Mouse (Mus musculus) retina, embryonic 14.5 days (tissue): ENCODE results near the gene Phf11b.
"Not testable (repeated sequence)": the region's sequence is repeated elsewhere in the genome, so short reads cannot be mapped to it uniquely, and the experiment has no call there.

Experiments used
- DNase-seq: peaks from one replicate; pipeline ENCODE4 v3.0.0-alpha.2; 2015; ENCODE audit warnings: low spot score

The Phf11b gene

DNA sequence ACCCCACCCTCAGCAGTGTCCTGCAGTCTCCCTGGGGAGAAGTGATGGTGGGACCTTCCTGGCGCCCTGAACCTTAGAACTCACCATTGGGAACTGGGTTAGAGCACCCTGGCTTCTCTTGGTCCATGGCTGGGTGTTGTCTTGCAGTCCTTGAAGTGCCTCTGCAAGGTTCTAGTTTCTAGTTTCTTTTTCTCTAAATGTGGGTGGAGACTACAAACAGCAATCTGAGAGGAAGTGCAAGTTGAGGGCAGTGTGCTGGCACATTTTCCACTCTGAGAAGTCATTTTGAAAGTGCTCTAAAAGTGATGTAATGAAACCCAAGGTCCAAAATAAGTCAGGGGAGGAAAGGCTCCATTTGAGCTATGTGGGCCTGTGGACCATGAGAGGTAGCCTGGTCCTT, at the start of gene Phf11b:
Gene Phf11b, minus strand, starts transcription at position 163 of the 400 bp plus-strand sequence.
- DNase-seq, result not testable (repeated sequence)

DNA sequence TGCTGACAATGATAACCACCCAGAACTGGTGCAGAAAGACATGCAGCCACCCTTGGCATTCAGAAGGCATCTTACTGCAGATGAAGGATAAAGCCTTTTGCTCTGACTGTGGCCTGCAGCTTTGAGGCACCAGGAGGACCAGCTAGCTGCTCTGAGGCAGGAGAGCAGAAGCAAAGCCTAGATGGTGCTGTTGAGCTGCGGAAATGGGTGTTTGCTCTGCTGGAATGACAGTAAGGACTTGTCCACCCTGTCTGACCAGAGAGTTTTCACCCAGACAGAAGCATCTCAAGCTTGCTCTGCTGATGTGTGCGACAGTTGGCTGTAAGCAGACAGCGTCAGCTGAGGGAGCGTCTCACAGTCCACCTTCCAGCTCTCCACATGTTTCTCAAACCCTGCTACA, 49.0 kb upstream of the Phf11b start:
- not testable (repeated sequence) for DNase-seq

DNA sequence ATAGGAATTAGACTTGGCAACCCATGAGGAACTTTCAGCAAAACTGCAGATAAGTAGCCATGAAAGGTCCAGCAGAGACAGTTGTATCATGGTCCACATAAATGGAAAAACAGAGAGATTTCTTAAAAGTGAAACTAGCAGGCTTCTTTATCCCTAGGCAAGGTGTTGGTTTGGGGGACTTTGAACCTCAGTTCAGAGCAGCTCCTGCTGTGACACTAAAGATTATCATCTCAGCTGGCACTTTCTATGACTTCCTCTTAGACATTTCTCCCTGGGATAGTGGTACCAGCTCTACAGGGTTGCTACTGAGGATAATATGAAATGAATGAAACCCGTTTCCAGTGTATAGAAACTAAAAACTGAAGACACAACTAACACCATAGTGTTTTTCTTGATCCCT, 48.4 kb upstream of the Phf11b start:
- DNase-seq, result no peak

DNA sequence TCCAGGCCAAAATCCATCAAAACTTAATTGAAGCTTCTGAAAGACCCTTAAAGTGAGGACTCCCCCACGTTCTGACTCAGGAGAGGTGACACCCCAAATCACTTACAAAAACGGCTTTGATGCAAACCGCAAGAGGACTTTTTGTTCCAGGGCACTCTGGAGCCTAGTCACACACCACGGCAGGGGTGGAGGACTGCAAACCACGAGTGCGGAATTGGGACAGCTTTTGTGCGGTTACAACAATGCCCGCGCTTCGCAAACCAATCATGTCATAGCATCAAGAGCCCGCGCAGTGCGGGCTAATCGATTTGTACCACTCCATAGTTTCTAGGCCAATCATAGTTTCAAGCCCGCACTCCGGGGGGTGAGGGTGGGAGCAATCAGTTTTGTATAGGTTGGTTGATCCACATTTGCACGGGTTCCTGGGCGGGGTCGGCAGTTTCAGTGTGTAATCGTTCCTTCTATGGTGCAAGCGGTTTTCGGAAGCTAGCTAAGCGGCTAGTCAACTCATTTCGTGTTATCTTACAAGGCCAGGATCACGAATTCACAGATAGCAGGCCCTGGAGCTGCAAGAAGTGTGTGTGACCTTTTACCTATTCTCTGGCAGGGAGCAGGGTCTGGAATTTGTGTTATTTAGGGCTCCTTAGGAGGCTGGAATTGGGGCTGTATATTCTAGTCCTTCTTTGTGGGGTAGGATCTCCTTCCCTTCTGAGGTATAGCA, 29.4 kb upstream of the Phf11b start:
- DNase-seq, result no peak

DNA sequence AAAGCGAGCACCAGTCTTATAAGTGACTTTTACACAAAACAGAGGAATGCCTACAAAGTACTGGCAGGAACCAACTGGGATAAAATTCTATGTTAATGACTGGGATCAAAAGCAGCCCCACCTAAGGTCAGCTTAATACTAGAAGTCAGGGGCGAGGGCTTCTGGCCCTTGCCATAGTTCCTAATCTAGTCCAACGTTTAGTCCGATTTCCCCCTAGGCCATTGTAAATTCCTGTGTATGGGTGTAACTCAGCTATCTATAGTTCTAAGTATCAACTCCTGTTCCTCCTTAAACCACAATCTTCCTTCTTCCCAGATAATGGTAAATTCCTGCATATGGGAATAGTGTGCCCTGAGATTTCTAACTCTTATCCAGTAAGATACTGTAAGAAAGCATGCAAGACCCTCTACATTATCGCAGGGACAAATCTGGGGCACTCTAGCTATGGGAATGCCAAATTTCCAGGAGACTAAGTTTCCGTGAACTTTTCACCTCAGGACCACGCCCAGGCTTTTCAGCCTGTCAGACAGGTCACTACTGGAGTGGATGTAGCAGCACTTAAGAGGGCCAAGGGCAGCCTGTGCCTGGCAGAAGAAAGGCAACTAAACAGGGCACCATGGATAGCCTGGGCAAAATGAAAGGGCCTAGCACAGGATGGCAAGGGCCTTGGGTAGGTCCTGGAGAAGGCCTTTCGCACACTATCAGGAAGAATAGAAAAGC, 25.4 kb upstream of the Phf11b start:
- no peak for DNase-seq

DNA sequence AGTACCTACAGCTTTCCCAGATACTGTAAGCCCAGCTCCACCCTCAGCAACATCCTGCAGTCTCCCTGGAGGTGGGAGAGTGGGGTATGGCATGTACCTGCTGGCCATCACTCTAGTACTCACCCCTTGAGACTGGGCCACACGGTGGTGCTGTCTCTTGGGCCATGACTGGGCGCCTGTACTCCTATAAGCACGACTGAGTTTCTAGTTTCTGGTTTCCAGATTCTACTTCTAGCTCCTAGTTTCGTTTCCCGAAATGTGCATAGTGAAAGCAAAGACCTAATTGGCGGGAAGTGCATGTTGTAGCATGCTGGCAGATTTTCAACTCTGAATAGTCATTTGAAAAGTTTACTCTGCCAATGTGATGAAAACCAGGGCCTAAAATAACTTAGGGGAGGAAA, 24.1 kb upstream of the Phf11b start, which contains the start of gene Phf11d:
Gene Phf11d, minus strand, starts transcription at position 227 of the 401 bp plus-strand sequence.
- DNase-seq, result no peak

DNA sequence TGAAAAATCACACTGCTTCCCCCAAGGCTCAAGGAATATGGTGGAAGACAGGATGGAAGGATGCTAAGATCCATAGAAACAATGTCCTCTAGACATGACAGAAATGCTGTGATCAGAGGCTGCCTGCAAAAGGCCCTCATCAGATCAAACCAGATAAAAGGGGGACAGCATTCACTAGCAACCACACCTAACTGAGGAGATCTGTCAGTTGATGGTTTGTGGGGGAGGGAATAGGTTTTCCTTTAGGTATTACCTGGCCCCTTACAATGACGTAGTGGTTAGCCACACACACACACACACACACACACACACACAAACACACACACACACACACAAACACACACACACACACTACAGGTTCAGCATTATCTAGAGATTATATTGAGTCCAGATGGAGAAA, 1.6 kb downstream of the Phf11b start:
- no peak for DNase-seq

DNA sequence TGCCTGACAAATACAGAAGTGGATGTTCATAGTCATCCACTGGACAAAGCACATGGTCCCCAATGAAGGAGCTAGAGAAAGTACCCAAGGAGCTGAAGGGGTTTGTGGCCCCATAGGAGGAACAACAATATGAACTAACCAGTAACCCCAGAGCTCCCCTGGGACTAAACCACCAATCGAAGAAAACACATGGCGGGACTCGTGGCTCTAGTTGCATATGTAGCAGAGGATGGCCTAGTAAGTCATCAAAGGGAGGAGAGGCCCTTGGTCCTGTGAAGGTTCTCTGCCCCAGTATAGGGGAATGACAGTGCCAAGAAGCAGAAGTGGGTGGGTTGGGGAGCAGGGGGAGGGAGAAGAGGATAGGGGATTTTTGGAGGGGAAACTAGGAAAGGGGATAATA, 5.1 kb downstream of the Phf11b start:
- not testable (repeated sequence) for DNase-seq

DNA sequence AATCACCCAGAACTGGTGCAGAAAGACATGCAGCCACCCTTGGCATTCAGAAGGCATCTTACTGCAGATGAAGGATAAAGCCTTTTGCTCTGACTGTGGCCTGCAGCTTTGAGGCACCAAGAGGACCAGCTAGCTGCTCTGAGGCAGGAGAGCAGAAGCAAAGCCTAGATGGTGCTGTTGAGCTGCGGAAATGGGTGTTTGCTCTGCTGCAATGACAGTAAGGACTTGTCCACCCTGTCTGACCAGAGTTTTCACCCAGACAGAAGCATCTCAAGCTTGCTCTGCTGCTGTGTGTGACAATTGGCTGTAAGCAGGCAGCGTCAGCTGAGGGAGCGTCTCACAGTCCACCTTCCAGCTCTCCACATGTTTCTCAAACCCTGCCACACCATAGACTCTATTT, 10.7 kb downstream of the Phf11b start:
- DNase-seq, result peak; percentile 41

DNA sequence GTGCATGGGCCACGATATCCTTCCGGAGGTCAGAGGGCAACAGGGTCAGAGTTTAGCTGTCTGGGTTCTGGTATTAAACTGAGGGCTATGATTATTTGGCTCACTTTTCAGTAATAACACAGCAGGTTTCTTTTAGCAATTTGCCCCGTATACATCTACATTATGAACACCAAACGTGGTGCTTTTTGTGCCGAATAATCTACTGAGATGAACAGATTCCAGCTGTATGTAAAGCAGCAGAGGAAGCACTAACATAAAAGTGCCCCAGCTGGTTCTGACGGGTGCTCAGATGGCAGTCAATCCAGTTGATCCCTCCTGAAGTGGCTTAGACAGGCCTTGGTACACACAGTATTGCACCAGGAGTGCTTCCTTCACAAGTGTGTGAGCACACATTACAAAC, 21.2 kb downstream of the Phf11b start:
- not testable (repeated sequence) for DNase-seq

DNA sequence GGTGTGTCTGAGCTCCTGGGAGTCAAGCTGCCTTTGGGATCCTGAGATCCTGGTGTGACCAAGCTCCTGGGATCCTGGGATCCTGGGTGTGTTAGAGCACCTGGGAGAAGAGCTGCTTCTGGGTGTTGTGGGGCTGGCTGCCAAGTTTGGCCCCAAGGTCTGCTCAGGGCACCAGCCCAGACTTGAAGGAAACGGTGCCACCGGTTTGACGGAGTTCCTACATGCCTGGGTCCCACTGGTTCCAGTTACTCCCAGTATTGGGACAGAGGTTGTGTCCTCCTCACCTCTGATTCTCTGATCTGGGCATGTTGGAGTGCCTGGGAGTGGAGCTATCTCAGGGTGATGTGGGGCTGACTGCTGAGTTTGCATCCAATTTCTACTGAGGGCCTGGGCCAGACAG, 22.1 kb downstream of the Phf11b start:
- not testable (repeated sequence) for DNase-seq

DNA sequence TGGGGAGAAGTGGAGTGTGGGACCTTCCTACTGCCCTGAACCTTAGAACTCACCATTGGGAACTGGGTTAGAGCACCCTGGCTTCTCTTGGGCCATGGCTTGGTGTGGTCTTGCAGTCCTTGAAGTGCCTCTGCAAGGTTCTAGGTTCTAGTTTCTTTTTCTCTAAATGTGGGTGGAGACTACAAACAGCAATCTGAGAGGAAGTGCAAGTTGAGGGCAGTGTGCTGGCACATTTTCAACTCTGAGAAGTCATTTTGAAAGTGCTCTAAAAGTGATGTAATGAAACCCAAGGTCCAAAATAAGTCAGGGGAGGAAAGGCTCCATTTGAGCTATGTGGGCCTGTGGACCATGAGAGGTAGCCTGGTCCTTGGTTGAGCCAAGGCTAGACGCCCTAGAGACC, 43.8 kb downstream of the Phf11b start, which contains the start of gene Phf11a:
Gene Phf11a, minus strand, starts transcription at position 132 of the 400 bp plus-strand sequence.
- DNase-seq, result not testable (repeated sequence)

DNA sequence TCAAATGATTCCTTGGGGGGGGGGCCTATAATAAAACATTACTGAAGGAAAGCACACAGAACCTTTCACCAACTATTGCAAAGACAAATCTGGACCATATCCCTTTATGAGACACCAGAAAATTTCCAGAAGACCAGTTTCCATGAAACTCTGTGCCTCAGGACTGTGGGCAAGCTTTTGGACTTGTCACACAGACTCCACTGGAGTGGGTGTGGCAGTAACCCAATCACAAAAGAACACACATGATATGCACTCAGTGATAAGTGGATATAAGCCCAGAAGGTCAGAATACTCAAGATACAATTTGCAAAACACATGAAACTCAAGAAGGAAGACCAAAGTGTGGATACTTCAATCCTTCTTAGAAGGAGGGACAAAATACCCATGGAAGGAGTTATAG, 49.4 kb downstream of the Phf11b start:
- DNase-seq, result not testable (repeated sequence)

DNA sequence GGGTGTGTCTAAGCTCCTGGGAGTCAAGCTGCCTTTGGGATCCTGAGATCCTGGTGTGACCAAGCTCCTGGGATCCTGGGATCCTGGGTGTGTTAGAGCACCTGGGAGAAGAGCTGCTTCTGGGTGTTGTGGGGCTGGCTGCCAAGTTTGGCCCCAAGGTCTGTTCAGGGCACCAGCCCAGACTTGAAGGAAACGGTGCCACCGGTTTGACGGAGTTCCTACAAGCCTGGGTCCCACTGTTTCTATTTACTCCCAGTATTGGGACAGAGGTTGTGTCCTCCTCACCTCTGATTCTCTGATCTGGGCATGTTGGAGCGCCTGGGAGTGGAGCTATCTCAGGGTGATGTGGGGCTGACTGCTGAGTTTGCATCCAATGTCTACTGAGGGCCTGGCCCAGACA, 66.2 kb downstream of the Phf11b start:
- DNase-seq, result not testable (repeated sequence)
